Mouse (Mus musculus) T-helper 17 cell (primary cell): Measurements from ENCODE around the gene Ddx51.

Experiments
- in situ Hi-C, 2 experiments: fragments of 300-600 bp; cut with MboI, MseI; formaldehyde crosslinking; loops; 1 replicate in 1 of 2; 2 replicates in 1 of 2; pipeline ENCODE4 v1.15.1; 2025; ENCODE audit warnings: high pct_unique_total_duplicates in 2 of 2

Gene Ddx51

DNA sequence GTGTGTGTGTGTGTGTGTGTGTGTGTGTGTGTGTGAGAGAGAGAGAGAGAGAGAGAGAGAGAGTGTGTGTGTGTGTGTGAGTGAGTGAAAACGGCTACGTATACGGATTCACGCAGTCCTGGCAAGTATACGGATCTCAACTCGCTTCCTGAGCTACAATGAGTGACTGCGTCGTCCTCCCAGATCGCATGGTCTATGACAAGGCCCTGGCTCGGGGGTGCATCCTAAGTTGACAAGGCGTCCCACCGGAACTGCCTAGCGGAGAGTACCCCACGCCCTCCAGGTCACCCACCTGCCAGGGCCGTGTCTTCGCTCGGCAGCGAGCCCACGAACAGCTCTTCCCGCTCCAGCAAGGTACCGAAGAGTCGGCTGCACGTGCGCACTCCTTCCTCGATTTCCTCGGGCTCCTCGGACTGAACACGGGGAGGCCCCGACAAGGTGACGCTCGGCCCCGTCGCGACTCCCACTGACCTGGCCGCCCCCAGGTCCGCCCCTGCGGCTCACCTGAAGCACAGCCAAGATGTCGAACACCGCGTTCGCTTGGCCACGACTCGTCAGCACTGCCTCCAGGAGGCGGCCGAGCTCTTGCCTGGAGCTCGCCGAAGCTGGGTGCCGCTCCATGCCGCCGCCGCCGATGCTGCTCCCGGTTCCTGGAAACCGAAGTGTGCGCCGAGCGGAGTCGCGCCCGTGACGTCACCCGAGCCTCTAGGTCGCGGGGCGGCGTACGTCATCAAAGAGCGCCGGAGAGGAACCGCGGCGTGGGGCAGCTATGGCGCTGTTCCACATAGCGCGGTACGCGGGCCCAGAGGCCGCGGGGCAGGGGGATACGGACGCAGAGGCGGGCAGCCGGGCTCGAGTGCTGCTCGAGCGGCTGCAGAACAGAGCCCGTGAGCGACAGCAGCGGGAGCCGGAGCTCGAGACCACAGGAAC is at the start of gene Ddx51, which contains the start of gene Noc4l:
Ddx51 (plus strand) TSS at position 733 of the 930 bp plus-strand sequence.
Noc4l (minus strand) TSS at position 699 of the 930 bp plus-strand sequence.
- in situ Hi-C loops, result loop anchor here in 1 of 2 experiments (10.0 kb wide), 1 partner anchor 1098 kb away; the partner anchor contains the start of gene Crlf2

DNA sequence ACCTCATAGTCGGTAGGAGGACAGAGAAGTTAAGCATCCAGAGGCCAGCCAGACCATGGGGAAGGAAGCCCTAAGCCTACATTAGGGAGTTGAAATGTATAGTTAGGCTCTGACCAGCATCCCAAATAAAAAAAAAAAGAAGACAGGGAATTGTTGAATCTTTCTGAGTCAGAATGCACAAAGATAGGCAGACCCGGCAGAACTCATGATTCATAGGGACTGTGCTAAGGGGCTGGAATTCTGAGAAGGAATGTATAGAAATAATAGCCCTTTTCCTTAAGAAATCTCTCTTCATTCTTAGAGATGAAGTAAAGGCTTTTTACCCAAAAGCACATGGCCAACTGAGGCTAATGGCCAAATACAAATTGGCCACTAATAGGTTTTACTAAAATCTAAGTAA is 48.9 kb upstream of the Ddx51 start:
- in situ Hi-C loops, result loop anchor here in 1 of 2 experiments (5.0 kb wide), 1 partner anchor 47 kb away; no protein-coding TSS in a partner anchor

DNA sequence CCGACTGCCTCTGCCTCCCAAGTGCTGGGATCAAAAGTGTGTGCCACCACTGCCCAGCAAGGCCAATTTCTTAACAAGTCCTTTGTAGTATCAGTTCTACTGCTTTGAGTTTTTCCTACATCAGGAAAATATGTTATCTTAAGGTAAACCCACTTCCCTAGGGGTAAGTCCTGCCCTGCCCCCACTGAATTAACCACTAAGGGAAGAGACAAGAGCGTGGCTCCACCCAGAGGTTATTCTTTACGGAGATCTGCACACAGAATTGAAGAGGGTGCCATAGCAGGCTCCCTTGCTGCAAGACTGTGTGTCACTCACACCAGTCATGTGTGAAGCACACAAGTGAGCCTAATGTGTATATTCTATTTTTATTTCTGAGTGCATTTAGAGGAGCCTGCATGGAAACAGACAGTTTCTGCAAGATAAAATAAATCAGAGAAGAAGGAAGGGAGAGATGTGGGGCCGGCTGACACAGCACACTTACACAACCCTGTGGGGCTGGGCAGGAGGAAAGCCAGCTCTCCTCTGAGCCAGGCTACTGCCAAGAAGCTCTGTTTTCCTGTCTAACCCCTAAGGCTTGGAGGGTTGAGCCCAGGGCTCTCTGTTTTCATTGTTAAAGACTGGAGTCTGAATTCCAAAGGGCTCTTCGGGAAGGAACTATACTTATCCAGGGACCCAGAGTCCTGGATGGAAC is 47.6 kb upstream of the Ddx51 start:
- in situ Hi-C loops, result no loop called here

DNA sequence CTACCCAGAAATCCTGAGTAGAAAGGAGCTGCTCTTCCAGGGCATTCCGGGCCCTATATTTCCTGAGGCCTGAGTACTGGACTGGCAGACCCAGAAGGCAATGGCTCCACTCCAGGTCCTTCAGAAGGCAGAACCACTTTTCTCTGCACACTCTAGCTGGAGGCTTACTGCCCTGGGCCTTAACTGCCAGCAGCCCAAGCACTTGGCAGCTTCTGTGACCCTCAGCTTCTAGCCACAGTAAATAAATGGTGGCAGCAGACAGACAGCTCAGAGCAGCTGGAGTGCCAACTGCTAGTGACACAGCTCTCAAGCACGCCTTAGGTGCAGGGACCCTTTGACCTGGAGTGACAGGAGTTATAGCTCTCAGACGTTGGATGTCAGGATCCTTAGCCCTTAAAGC is 45.5 kb upstream of the Ddx51 start:
- in situ Hi-C loops, result no loop called here

DNA sequence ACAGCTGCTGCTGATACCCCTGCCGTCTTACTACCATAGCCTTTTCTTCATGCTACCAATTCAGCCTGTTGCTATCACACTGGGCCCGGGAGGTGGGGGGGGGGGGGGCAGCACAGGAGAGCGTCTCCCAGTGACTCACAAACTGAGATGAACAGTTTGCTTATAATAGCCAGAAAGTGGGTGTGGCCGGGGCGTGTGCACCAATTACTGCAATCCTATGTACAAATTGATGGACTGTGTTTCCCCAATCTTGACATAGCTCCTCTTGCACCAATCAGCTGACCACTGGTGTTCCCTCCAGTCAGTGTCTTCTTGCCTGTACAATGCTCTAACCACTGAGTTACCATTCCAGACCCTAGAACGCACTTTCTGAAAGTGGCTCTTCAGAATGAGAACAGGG is 44.9 kb upstream of the Ddx51 start:
- in situ Hi-C loops, result no loop called here

DNA sequence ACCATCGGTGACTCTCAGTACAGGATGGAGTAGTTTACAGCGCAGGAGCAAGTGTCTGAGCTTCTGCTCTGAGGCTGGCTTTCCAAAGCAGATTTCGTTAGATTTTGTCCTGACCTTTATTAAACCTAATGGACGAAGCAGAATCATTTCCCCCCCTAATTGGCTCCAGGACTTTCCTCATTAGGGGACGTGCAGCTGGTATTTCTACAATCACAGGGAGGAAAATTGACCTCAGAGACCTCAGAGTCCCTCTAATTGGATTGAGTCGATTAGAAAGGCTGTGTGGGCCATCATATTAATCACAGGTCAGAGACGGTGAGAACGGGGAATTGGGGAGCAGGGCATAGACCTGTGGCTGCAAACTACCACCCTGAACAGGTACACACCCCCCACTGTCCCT is 44.3 kb upstream of the Ddx51 start:
- in situ Hi-C loops, result no loop called here

DNA sequence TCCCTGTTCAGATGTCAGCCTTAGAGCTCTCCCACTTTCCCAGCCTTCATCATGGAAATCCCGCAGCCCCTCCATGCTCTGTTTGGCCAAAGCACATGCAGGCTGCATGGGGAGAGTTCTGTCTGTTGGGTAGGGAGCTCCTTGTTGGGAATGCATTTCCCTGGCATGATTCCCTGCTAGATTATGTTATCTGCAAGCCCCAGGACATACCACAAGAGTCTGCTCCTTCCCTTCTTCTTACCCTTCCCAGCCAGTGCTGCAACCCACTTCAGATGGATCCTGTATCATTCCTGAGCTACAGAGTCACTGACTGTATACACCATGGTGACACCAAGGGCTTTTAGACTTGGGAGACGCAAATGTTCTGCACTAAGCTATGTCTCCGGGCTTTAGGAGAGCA is 43.8 kb upstream of the Ddx51 start:
- in situ Hi-C loops, result no loop called here

DNA sequence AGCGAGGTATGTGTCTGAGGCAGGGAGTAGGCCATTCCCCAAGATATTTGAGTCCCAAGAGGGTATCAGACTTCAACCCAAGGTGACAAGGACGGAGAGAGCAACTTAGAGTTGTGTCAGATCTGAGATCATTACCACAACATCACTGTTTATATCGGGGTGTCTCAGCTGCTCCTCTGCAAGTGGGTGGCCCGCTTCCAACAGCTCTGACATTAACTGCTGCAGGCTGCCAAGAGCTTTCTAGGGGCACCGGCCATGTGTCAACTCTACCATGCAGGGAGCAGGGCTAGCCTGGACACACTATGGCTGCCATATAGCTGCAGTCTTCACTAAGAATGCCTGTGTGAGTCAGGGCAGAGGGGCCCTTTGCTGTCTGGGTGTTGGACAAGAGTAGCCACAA is 43.4 kb upstream of the Ddx51 start:
- in situ Hi-C loops, result loop anchor here in 1 of 2 experiments (5.0 kb wide), 1 partner anchor 53 kb away; no protein-coding TSS in a partner anchor

DNA sequence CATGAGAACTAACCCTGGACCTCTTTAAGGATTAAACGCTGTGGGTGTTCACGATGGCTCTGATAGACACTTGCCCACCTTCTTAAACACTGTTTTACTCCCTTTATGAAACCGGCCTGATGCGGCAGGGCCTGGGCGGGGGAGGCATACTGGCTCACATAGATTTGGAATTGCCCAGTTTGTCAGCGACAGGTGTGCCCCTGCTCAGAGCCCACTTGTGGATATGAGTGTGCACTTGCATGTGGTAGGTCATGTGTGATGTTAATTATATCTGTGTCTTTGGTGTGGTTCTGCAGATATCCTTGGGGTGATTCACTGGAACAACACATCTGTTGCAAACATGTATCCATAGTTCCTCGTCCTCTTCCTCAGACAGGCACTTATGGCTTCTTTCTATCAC is 42.8 kb upstream of the Ddx51 start:
- in situ Hi-C loops, result loop anchor here in 1 of 2 experiments (5.0 kb wide), 1 partner anchor 53 kb away; no protein-coding TSS in a partner anchor

DNA sequence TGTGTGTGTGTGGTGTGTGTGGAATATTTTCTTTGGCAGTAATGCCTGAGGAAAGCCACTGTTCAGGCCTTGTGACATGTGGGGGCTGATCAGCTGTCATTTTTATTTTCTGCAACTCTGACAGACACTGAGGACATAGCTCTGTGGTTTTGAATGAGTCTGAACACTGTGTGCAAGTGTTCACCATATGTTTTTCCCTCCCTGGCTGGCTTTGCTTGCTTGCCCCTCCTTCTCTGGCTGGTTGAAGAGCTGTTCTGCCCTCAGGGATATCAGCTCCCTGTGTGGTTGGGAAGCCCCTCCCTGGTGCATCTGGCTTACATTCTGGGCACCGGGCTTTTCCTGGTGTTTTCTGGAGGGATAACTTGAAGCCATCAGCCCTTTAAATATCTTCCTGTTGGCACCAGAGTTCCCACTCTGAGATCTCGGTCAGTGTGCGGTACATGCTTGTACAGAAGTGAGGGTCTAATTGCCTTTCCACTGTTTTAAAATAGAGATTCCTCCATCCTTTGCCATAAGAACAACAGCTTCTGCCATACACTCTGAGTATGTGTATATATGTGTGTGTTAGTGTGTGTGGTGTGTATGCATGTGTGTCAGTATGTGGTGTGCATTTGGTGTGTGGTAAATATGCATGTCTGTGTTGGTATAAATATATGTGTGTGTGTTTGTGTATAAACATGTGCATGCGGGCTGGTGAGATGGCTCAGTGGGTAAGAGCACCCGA is 41.7 kb upstream of the Ddx51 start:
- in situ Hi-C loops, result loop anchor here in 1 of 2 experiments (5.0 kb wide), 1 partner anchor 54 kb away; no protein-coding TSS in a partner anchor

DNA sequence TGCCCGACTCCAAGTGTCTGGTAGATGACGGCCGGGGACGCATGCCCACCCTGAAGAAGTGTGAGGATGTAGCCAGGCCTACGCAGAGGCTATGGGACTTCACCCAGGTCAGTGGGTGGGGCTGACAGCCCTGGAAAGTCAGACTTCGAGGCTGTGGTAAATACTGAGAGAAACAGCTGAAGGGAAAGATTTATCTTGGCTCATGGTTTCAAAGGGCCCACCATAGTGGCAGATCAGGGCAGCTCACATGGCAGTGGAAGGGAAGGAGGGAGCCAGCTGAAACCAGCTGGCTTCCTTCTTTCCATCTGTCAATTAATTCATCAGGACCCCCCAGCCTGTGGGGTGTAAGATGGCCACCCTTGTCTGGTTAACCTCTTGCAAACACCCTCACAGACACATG is 34.0 kb upstream of the Ddx51 start:
- in situ Hi-C loops, result no loop called here

DNA sequence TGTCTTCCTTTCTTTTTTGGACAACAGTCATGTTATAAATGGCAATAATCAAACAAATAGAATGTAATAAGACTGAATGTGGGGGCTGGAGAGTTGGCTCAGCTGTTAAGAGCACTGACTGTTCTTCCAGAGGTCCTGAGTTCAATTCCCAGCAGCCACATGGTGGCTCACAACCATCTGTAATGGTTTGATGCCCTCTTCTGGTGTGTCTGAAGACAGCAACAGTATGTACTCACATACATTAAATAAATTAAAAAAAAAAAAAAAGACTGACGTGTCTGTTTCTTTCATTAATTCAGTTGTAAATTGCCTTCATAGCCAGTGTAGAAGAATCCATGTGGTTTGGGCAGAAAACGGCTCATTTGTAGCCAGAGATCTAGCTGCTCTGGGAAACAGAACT is 28.9 kb upstream of the Ddx51 start:
- in situ Hi-C loops, result no loop called here

DNA sequence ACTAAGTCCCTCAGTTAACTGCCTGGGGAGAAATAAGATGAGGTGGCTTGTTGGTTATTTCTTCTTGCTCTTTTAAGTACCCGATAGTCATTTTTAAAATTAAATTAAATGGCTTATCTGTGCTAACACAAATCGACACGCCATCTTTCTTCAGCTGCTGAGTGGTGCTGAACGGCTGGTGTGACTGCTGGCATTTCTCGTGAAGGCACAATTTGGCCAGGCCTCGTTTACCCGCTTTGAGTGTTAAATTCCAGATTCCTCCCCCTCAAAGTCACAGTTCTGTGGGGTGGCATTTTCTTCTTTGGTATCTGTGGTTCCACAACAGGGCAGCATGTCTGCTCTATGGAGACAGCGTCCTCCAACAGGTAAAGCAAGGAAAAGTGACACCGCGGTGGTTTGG is 25.9 kb upstream of the Ddx51 start:
- in situ Hi-C loops, result loop anchor here in 1 of 2 experiments (5.0 kb wide), 1 partner anchor 125 kb away; no protein-coding TSS in a partner anchor

DNA sequence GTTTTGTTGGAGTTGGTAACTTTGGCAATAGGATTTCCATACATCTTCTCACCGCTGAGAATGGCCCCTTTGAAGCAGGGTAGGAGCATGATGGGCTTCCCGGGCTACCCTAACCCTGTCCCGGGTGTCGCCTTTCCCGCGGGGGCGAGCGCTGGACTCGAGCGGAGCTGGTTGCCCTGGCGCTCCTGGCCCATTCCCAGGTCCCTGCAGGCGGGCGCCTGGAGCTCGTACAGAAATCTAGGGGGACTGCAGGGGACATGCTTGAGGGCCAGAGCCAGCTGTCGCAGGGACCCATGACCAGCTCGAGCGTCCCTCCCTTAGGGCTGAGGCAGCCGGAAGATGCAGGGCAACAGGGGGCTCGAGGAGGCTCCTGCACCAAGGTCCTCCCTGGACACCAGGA is 25.1 kb upstream of the Ddx51 start:
- in situ Hi-C loops, result loop anchor here in 1 of 2 experiments (5.0 kb wide), 1 partner anchor 126 kb away; no protein-coding TSS in a partner anchor

DNA sequence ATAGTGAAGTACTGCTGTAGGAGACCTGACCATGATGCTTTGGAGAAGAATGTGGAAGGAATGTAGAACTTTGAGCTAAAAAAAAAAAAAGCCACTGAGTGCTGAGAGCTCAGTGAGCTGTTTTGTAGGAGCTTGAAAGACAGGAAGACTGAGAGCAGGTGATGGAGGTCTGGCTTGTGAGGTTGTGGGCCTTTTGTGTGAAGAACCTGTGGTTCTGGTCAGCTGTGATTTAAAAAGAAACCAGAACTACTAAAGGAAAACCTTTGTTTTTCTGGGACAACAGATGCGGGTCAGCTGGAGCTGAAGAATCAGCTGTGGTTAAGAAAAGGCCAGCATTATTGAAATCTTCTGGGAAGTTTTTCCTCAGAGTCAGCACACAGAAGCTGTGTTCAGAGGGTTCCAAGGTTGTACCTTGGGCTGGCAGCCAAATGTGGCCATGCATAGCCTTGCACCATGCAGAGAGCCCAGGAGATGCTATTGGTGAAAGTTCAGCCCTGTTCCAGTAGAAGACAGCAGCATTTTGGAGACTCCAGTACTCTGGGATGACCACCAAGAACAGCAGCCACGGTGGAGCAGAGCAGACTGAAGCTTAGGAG is 23.6 kb upstream of the Ddx51 start:
- in situ Hi-C loops, result loop anchor here (5.0 kb wide), 2 partner anchors 127 to 272 kb away; no protein-coding TSS in a partner anchor

DNA sequence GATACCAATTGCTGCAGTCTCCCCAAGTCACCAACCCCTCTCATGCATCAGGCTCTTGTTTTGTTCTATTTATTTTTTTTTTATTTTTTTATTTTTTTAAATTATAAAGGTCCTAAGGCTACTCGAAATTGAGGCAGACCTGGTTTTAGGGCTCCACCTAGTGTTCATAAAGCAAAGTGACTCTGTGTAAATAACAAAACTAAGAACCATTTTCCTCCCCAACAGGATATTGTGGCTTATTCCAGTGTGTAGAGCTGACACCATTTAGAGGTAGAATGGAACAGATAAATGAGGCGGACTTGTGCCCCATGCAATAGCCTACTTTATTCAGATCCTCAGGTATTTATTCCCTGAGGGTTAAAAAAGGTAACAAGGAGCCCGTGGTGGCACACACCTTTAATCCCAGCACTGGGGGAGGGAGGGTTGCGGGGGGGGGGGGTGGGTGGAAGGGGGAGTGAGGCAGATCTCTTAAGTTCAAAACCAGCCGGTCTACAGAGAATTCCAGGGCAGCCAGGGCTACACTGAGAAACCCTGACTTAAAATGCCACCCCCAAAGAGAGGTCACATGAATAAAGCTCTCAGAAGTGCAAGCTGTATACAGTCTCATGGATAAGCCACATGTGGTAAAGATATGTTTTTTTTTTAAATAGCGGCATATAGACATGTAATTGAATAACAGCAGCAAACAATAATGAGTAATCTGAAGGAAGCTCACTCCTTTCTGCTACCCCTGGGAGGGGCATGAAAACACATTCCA is 17.1 kb upstream of the Ddx51 start:
- in situ Hi-C loops, result no loop called here

DNA sequence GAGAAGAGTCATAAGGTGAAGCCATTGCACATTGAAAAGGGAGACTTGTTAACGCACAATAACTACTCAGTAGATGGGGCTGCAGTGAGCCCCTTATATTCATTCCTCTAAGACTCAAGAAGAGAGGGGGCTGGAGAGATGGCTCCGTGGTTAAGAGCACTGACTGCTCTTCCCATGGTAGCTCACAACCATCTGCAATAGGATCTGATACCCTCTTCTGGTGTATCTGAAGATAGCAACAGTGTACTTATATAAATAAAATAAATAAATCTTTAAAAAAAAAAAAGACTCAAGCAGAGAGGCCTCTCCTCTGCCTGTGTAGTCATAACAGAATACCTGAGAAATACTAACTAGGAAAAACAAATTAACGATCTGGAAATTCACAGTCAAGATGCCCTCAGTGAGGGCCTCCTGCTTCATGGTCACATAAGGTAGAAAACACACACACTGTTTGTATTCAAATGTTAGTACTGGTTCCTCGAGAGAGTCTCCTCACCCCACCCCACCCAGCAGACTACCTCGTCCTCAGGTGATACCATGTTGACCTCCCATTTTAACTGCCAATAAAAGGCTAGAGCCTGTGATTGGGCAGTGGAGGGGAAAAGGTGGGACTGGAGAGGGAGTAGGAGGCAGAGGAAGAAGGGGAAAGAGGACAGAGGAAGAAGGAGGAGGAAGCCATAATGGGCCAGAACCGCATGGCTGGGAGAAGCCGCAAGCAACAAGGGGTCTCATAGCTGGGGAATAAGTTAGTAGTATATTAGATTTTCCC is 14.8 kb upstream of the Ddx51 start:
- in situ Hi-C loops, result no loop called here

DNA sequence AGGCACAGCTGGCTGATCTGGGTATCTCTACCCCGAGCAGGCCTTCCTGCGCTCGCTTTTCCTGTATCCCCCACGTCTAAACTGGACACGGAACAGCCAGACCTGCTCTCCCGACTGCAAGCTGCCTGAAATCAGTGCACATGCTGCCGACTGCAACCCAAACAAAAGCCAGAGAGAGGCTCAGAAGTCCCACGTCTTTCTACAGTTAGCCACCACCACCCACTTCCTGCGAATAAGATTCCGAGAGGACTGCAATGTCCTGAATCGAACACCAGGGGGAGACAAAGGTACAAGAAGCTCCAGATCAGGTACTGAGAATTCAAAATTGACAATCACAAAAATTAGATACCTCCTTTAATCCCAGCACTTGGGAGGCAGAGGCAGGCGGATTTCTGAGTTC is 13.8 kb upstream of the Ddx51 start:
- in situ Hi-C loops, result no loop called here

DNA sequence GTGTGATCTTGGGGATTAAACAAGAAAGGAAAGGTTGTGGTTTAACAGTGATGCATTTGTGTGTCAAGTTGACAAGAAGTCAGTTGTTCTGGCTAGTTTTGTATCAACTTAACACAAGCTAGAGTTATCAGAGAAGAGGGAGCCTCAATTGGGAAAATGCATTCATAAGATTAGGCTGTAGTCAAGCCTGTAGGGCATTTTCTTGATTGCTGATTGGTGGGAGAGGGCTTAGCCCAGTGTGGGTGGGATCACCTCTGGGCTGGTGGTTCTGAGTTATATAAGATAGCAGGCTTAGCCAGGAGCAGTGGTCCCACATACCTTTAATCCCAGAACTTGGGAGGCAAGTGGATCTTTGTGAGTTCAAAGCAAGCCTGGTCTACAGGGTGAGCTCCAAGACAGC is 6.9 kb upstream of the Ddx51 start:
- in situ Hi-C loops, result no loop called here
